Mouse (Mus musculus) bone marrow, adult 2 months (tissue): ENCODE results near the gene Ccdc154.

Experiments
- CTCF ChIP-seq: fragments of 200-500 bp; IDR thresholded peaks from 2 replicates; pipeline ENCODE4 v1.5.1; 2011; ENCODE audit warnings: low read length, control low read depth; ENCODE audit not compliant: control insufficient read depth, insufficient read depth
- POLR2A ChIP-seq: fragments of 200-500 bp; IDR thresholded peaks from 2 replicates; pipeline ENCODE4 v1.6.1; 2011; ENCODE audit warnings: low read depth, mild to moderate bottlenecking, control low read depth, low read length, borderline replicate concordance; ENCODE audit not compliant: control insufficient read depth

GRCm38 (mm10) chr17:25189091-25189490 is 26.8 kb downstream of the Ccdc154 start:
- TF ChIP-seq CTCF (no peak), POLR2A (no peak)
